Mouse (Mus musculus): ENCODE data around the gene Eppin. TPM values are rescaled to one million over a fixed set of nuclear protein-coding genes. Genes with fewer than 3 reads are reported as not detected.
"Not testable (repeated sequence)": the region's sequence is repeated elsewhere in the genome, so short reads cannot be mapped to it uniquely, and the experiment has no call there.

Gene Eppin
- polyA plus RNA-seq (2012; rRNA removed), result not detected in 2 replicates

- DNase-seq (ENCODE audit: low spot score), result no peak
Measured at GRCm38 (mm10) chr2:164593494-164593893, at the start of gene Eppin. Eppin (minus strand) TSS chr2:164593594.

GRCm38 (mm10) chr2:164641881-164642673 lies 48.7 kb upstream of the Eppin start:
- DNase-seq (ENCODE audit: low spot score), result no peak

DNA sequence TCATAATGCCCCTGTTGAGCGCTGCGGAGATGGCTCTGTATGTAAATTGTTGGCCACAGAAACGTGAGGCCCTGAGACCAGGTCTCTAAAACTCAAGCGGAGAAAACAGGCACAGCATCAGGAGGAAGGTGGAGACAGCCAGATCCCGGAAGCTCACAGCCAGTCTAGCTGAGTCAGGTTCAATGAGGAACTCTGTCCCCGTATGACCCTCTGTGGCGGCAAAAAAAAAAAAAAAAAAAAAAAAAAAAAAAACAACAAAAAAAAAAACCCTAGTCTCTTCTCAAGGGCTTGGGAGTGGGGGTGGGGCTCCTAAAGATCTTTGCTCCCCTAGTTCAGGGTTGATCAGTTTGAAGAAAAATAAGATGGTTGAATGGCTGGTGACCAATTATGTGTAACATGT lies 47.7 kb upstream of the Eppin start:
- no peak for DNase-seq (ENCODE audit: low spot score)

GRCm38 (mm10) chr2:164638696-164639095 lies 45.3 kb upstream of the Eppin start, which contains the start of gene Wfdc16:
Wfdc16 (minus strand) TSS chr2:164638796.
- no peak for DNase-seq (ENCODE audit: low spot score)

GRCm38 (mm10) chr2:164635266-164635665 lies 41.9 kb upstream of the Eppin start:
- no peak for DNase-seq (ENCODE audit: low spot score)

GRCm38 (mm10) chr2:164621775-164622174 lies 28.4 kb upstream of the Eppin start:
- no peak for DNase-seq (ENCODE audit: low spot score)

DNA sequence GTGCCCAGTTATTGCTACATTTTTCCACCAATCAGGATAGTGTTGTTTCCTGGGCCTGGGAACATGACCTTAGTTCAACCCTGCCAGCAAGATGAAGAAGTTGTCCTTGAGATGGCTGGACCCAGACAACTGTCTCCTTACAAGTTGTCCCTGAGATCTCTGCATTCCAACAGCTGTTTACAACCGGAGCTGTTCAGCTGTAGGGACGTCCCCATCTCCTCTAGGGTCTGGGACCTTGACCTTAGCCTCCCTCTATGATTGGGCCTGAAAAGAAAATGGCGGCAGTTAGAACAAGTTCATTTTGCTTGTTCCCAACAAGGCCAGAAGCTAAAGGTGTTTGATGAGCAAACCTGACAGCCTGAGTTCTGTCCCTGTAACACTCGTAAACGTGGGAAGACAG lies 25.7 kb upstream of the Eppin start:
- no peak for DNase-seq (ENCODE audit: low spot score)

GRCm38 (mm10) chr2:164615386-164615785 lies 22.0 kb upstream of the Eppin start:
- DNase-seq (ENCODE audit: low spot score), result no peak

- not testable (repeated sequence) for DNase-seq (ENCODE audit: low spot score)
Measured at GRCm38 (mm10) chr2:164613471-164613870, 20.1 kb upstream of the Eppin start, which contains the start of the genes Wfdc6b and Wfdc8. Wfdc6b (plus strand) TSS chr2:164613522. Wfdc8 (minus strand) TSS chr2:164613626.

DNA sequence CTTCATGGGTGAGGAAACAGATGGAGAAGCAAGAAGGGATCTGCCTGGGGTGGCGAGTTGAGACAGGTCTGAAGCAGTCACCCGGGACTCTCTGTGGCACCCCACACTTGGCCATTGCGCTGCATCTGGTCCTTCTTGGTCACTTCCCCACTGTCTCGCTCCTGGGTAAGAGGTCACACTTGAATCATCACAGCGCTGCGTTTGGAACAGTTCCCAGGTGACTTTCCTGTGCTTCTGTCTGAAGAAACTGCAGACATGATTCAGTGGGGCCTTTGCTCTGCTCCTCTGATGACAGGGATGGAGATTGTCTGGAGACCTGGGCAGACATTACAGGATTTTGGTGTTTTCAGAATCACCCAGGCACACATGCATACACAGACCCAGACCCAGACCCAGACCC lies 15.4 kb upstream of the Eppin start:
- no peak for DNase-seq (ENCODE audit: low spot score)

GRCm38 (mm10) chr2:164604411-164604810 lies 11.0 kb upstream of the Eppin start:
- no peak for DNase-seq (ENCODE audit: low spot score)

GRCm38 (mm10) chr2:164603482-164603881 lies 10.1 kb upstream of the Eppin start:
- no peak for DNase-seq (ENCODE audit: low spot score)

GRCm38 (mm10) chr2:164600179-164600578 lies 6.8 kb upstream of the Eppin start:
- no peak for DNase-seq (ENCODE audit: low spot score)

DNA sequence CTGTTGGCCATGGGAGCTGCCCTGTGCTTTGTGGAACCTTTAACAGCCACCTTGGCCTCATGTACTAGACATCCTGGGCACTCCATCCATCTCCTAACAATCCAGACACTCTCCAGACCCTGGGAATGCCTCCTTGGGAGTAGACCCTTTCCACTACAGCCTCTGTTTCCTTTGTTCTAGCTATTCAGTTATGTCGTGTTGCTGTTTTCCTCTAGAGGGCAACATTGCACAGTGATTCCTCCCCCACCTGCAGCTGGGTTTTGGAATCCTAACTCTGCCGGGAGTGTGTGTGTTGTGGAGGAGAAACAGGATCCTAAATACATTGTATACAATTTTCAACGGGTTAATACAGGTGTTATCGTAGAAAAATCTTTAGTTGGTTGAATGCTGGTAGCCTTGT lies 1.4 kb downstream of the Eppin start:
- no peak for DNase-seq (ENCODE audit: low spot score)

GRCm38 (mm10) chr2:164585025-164585725 lies 8.2 kb downstream of the Eppin start, which contains the start of gene Wfdc6a:
Wfdc6a (minus strand) TSS chr2:164585447.
- DNase-seq (ENCODE audit: low spot score), result not testable (repeated sequence)

- DNase-seq (ENCODE audit: low spot score), result not testable (repeated sequence)
Measured at GRCm38 (mm10) chr2:164573359-164573758, 20.0 kb downstream of the Eppin start, which contains the start of gene Spint3. Spint3 (minus strand) TSS chr2:164573459.

GRCm38 (mm10) chr2:164567460-164567859 lies 25.9 kb downstream of the Eppin start:
- DNase-seq (ENCODE audit: low spot score), result no peak

DNA sequence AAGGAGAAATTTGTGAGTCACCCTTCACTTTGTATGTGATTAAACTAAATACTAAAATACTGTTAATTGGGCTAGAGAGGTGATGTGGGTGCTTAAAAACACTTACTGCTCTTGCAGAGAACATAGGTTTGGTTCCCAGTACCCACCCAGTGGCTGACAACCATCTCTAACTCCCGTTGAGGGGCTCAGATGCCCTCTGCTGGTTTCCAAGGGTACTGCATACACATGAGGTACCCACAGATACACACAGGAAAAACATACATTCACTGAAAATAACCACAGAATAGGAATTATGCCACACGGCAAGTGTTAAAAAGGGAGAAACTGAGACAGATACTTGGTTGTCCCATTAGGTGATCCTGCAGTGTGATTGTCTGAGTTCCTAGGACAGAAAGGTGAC lies 26.4 kb downstream of the Eppin start:
- no peak for DNase-seq (ENCODE audit: low spot score)

DNA sequence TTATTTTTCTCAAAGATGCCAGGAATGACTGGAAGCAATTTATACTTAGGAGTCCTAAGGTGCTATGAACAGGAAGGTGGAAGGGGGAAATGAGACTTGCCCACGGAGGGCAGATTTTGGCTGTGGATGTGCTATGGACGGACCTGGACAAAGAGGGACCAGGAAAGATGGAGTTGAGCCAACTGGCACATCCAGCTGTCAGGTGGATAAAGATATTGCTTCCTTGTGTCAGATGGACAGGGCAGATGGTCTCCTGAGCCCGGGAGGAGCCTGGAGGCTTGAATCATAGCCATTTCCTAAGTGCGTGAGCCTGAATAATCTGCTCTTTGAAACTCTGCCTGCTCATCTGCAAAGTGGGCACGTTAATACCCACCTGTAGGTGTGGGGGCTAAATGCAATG lies 29.0 kb downstream of the Eppin start:
- DNase-seq (ENCODE audit: low spot score), result no peak

- DNase-seq (ENCODE audit: low spot score), result peak; percentile 47
Measured at GRCm38 (mm10) chr2:164563339-164564038, 29.9 kb downstream of the Eppin start.

GRCm38 (mm10) chr2:164562391-164563188 lies 30.8 kb downstream of the Eppin start, which contains the start of gene Wfdc2:
Wfdc2 (plus strand) TSS chr2:164562413.
- DNase-seq (ENCODE audit: low spot score), result peak; percentile 57

All from urinary bladder, adult 2 months (tissue).